Comparison of ENCODE assay signal across 8 mouse cellular contexts in the genomic region with DNA sequence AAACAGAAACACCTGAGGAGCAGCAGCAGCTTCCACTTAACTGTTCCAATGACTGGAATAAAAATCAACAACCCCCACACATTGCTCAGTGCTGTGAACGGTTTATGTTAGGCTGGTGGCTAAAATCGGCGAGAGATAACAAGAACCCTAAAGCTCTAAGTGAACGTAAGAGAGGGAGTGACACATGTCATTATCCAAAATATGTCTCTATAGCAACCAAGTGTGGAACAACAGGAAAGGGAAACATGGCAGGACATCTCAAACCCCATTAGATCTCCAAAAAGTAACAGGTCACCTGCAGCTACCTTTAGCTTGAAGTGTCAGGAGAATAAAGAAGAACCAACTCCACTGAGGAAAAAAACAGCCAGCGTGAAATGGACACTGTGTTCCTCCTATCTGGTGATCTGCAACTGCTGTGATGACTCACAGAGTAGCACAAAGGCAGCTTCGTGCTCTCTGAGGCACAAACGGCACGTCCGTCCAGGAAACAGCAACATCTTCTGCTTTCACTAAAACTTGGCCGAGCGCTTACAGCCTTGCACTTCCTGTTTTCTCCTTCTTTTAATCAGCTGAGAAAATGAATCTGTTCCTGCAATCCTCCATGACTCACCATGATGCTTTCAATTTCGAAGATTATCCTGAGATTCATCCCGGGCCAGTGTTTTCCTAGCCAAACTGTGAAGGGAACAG. TPM values are rescaled to one million over a fixed set of nuclear protein-coding genes. Genes with fewer than 3 reads are reported as not detected.
DNase-seq lines count a peak whose midpoint lies in the region; TF ChIP-seq lines count a peak whose summit lies in the region.

No protein-coding gene starts in this region.

- no peaks in the 10 kb centered on the region for H3K9me3 ChIP-seq in MEL (replicated peaks; ENCODE audit: insufficient read depth, low read length)

- 49% methylated on average over 13 of the region's 13 CpGs for WGBS in cerebellum, adult 2 months

- no peak for TF ChIP-seq CTCF in MEL (IDR thresholded peaks at IDR 0.05 in 2 of 3, conservative IDR thresholded peaks at IDR 0.05 in 1 of 3; ENCODE audit: control insufficient read depth in 1 of 3, insufficient read depth in 1 of 3, low read depth in 2 of 3, low read length in 3 of 3, poor library complexity in 1 of 3, severe bottlenecking in 1 of 3)
- no peak for TF ChIP-seq CTCF in cerebellum, adult 2 months (IDR thresholded peaks at IDR 0.05; ENCODE audit: borderline replicate concordance, insufficient read depth, low read depth, low read length)

- H3K4me1 ChIP-seq in MEL (ENCODE audit: control insufficient read depth in 1 of 2, insufficient read depth in 2 of 2, low read length in 2 of 2): no peaks in the 10 kb centered on the region; a peak in 1 of 4 replicates
- H3K4me1 ChIP-seq in cerebellum, adult 2 months (ENCODE audit: control insufficient read depth, insufficient read depth, low read length): no peaks in the 10 kb centered on the region

- H3K4me3 ChIP-seq in MEL (ENCODE audit: control insufficient read depth in 1 of 2, insufficient read depth in 1 of 2, low read depth in 2 of 2, low read length in 2 of 2): peak overlapping the region in 1 of 2 experiments; percentile 8; a peak in 2 of 4 replicates
- H3K4me3 ChIP-seq in cerebellum, adult 2 months (replicated peaks; ENCODE audit: insufficient read depth, low read depth, low read length): no peak overlapping the region

- peaks cover 0 to 3% of the 10 kb centered on the region in 2 experiments; a peak in 1 of 4 replicates for H3K27me3 ChIP-seq in MEL (ENCODE audit: control insufficient read depth in 1 of 2, insufficient read depth in 2 of 2, low read length in 2 of 2)
- H3K27me3 ChIP-seq in cerebellum, adult 2 months (ENCODE audit: control insufficient read depth, insufficient read depth, low read length): no peaks in the 10 kb centered on the region

- no peak; a peak in 1 of 4 replicates for TF ChIP-seq EP300 in MEL (IDR thresholded peaks at IDR 0.05; ENCODE audit: low read depth in 1 of 2, low read length in 2 of 2)

- H3K27ac ChIP-seq in MEL (ENCODE audit: control insufficient read depth, low read depth, low read length): no peak overlapping the region
- no peak overlapping the region for H3K27ac ChIP-seq in cerebellum, adult 2 months (ENCODE audit: insufficient read depth, low read length)

- TF ChIP-seq POLR2A in MEL (IDR thresholded peaks at IDR 0.05; ENCODE audit: control insufficient read depth in 1 of 2, insufficient read depth in 1 of 2, low read depth in 1 of 2, low read length in 2 of 2, poor library complexity in 1 of 2): no peak
- no peak for TF ChIP-seq POLR2A in cerebellum, adult 2 months (IDR thresholded peaks at IDR 0.05; ENCODE audit: borderline replicate concordance, insufficient read depth, low read length)

- no peak for TF ChIP-seq RAD21 in MEL (IDR thresholded peaks at IDR 0.05; ENCODE audit: low read depth, low read length)

- H3K9ac ChIP-seq in MEL (ENCODE audit: control insufficient read depth, low read depth, low read length, poor library complexity, severe bottlenecking): no peak overlapping the region

- peak; percentile 42 for DNase-seq in layer of hippocampus, adult 9-11 months
- DNase-seq in layer of hippocampus, postnatal 10 days (ENCODE audit: low spot score in 2 of 2): no peak
- DNase-seq in MEL (ENCODE audit: low read depth, low spot score): peak; percentile 78
- DNase-seq in gastrocnemius, postnatal 10 days: peak; percentile 10
- peak; percentile 5 to 50 for DNase-seq in kidney, postnatal 25 days
- DNase-seq in skeletal muscle tissue, adult 2 months (ENCODE audit: low read depth, low spot score): peak; percentile 68
- DNase-seq in cerebellum, adult 2 months: no peak
- no peak for DNase-seq in cerebellum, postnatal 14 days

- H3K36me3 ChIP-seq in MEL (ENCODE audit: control insufficient read depth in 1 of 2, insufficient read depth in 2 of 2, low read length in 2 of 2): no peaks in the 10 kb centered on the region; a peak in 1 of 4 replicates

- H3K79me2 ChIP-seq in MEL (ENCODE audit: control insufficient read depth, insufficient read depth, low read length, poor library complexity): no peaks in the 10 kb centered on the region

TF ChIP-seq in MEL, 35 proteins besides CTCF, POLR2A, EP300 and RAD21:
- TF ChIP-seq NELFE (IDR thresholded peaks at IDR 0.05; ENCODE audit: low read depth, low read length): no peak
- TF ChIP-seq MAX (IDR thresholded peaks at IDR 0.05; ENCODE audit: low read length): peak; percentile 60
- TF ChIP-seq MAZ (IDR thresholded peaks at IDR 0.05; ENCODE audit: low read depth, low read length): no peak
- TF ChIP-seq MEF2A (IDR thresholded peaks at IDR 0.05; ENCODE audit: extremely low read depth, insufficient replicate concordance, low read depth, low read length, poor library complexity, severe bottlenecking): no peak
- no peak for TF ChIP-seq USF2 (IDR thresholded peaks at IDR 0.05; ENCODE audit: borderline replicate concordance in 1 of 2, insufficient read depth in 1 of 2, low read depth in 1 of 2, low read length in 2 of 2)
- peak; percentile 70 for TF ChIP-seq ETS1 (IDR thresholded peaks at IDR 0.05; ENCODE audit: low read depth, low read length)
- TF ChIP-seq SMC3 (IDR thresholded peaks at IDR 0.05; ENCODE audit: low read depth, low read length): no peak
- TF ChIP-seq MYC (IDR thresholded peaks at IDR 0.05; ENCODE audit: low read depth, low read length): no peak
- TF ChIP-seq E2F4 (IDR thresholded peaks at IDR 0.05; ENCODE audit: borderline replicate concordance, low read depth, low read length): no peak
- TF ChIP-seq USF1 (IDR thresholded peaks at IDR 0.05; ENCODE audit: low read depth, low read length): no peak
- peak; percentile 95 for TF ChIP-seq RCOR1 (IDR thresholded peaks at IDR 0.05; ENCODE audit: low read depth, low read length)
- TF ChIP-seq HCFC1 (IDR thresholded peaks at IDR 0.05; ENCODE audit: low read depth, low read length): no peak
- peak; percentile 52; the same call in 1 of the 2 replicates for TF ChIP-seq JUND (IDR thresholded peaks at IDR 0.05; ENCODE audit: low read depth, low read length)
- no peak for TF ChIP-seq ZC3H11A (IDR thresholded peaks at IDR 0.05; ENCODE audit: low read depth, low read length)
- TF ChIP-seq GATA1 (IDR thresholded peaks at IDR 0.05; ENCODE audit: low read depth, low read length): peak; percentile 11; the same call in 1 of the 2 replicates
- TF ChIP-seq CHD2 (IDR thresholded peaks at IDR 0.05; ENCODE audit: low read length): no peak
- TF ChIP-seq ELF1 (IDR thresholded peaks at IDR 0.05; ENCODE audit: low read depth, low read length): peak; percentile 42; the same call in 1 of the 2 replicates
- no peak for TF ChIP-seq MAFK (IDR thresholded peaks at IDR 0.05; ENCODE audit: borderline replicate concordance, low read depth, low read length)
- TF ChIP-seq TAL1 (IDR thresholded peaks at IDR 0.05; ENCODE audit: low read length): no peak
- TF ChIP-seq ZMIZ1 (IDR thresholded peaks at IDR 0.05; ENCODE audit: low read depth, low read length): no peak
- TF ChIP-seq BHLHE40 (IDR thresholded peaks at IDR 0.05; ENCODE audit: borderline replicate concordance, low read depth, low read length): no peak
- TF ChIP-seq ZNF384 (IDR thresholded peaks at IDR 0.05; ENCODE audit: low read depth, low read length): no peak
- no peak for TF ChIP-seq TCF12 (IDR thresholded peaks at IDR 0.05; ENCODE audit: low read depth, low read length)
- no peak for TF ChIP-seq KAT2A (conservative IDR thresholded peaks at IDR 0.05; ENCODE audit: low read depth, low read length)
- TF ChIP-seq POLR2AphosphoS2 (IDR thresholded peaks at IDR 0.05; ENCODE audit: low read length): no peak

RNA-seq across cellular contexts. Expression of a gene that starts 23.5 kb away (rescaled TPM):
- total RNA-seq in layer of hippocampus, postnatal 10 days (2021): 10 to 100 TPM; 12.4 to 13.1 TPM
- 7.2 and 7.6 TPM in 2 replicates for total RNA-seq in MEL (2012; rRNA removed)
- 10 to 100 TPM in 1 of 2 experiments, 1 to 10 TPM in 1; 7.5 to 64.5 TPM for polyA plus RNA-seq in MEL (2012; ENCODE audit: insufficient read depth in 1 of 2, insufficient read length in 2 of 2, low read depth in 1 of 2, low replicate concordance in 2 of 2, missing spikeins in 1 of 2)
- total RNA-seq in gastrocnemius, postnatal 10 days (2021): 10 to 100 TPM in 1 of 2 experiments, 1 to 10 TPM in 1; 9.8 to 10.9 TPM
- polyA plus RNA-seq in cerebellum, adult 2 months (2012; rRNA removed): 7.6 and 8.8 TPM in 2 replicates

Comparison
In these comparisons a context has a peak if more than half of its experiments do, and no peak if none do; other contexts are left out.
1. DNase-seq: peak in layer of hippocampus, adult 9-11 months (single experiment), MEL (single experiment), gastrocnemius, postnatal 10 days (single experiment), kidney, postnatal 25 days (2 of 2) and skeletal muscle tissue, adult 2 months (single experiment); none in layer of hippocampus, postnatal 10 days (0 of 2), cerebellum, adult 2 months (0 of 2) and cerebellum, postnatal 14 days (0 of 2).